Mouse (Mus musculus) myocyte (in vitro differentiated cells): Measurements from ENCODE around the gene Hist1h1t.

Experiments
- CEBPB ChIP-seq: IDR thresholded peaks from 2 replicates; pipeline ENCODE4 v1.6.1; 2011; ENCODE audit warnings: mild to moderate bottlenecking, moderate library complexity; ENCODE audit not compliant: poor library complexity, insufficient read depth, severe bottlenecking
- E2F4 ChIP-seq: IDR thresholded peaks from one replicate; pipeline ENCODE4 v1.6.1; 2011; ENCODE audit warnings: mild to moderate bottlenecking, control low read depth, moderate library complexity; ENCODE audit not compliant: insufficient read depth
- POLR2A ChIP-seq: IDR thresholded peaks from one replicate; pipeline ENCODE4 v1.6.1; 2011; ENCODE audit warnings: low read depth, mild to moderate bottlenecking, control low read depth, moderate library complexity; ENCODE audit not compliant: insufficient read length
- POLR2AphosphoS2 ChIP-seq: IDR thresholded peaks from one replicate; pipeline ENCODE4 v1.6.1; 2011; ENCODE audit warnings: low read depth, control low read depth; ENCODE audit not compliant: insufficient read length
- USF1 ChIP-seq: IDR thresholded peaks from one replicate; pipeline ENCODE4 v1.6.1; 2011; ENCODE audit warnings: low read depth, mild to moderate bottlenecking, control low read depth, moderate library complexity

DNA sequence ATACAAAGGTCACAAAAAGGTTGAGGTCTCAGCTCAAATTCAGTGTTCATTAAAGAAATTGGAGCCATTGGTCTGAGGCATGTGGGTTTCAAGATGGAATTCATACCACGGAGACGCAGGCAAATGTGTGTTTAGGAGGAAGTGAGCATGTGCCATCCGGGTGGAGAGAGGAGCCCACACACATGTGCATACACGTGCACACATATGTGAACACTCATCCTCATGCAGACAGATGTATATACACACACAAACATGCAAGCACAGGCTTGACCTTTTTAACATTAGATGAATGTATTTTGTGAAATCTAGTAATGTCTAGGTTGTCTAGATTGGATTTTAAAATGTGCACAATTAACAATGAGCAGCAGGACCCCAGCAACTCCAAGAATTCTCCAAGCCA, 6.6 kb downstream of the Hist1h1t start:
- TF ChIP-seq USF1 (no peak), POLR2A (no peak), E2F4 (no peak), POLR2AphosphoS2 (no peak), CEBPB (no peak)
